Mouse (Mus musculus) kidney, postnatal 0 days (tissue): ENCODE measurements at regions not wholly inside any gene's neighbourhood (a gene's known extent, or its start where the extent isn't known, plus 50 kb on each side); places are given as distances from the start of the nearest gene placed in this dataset.

Source experiments
- ATAC-seq: fragments of 200-750 bp; cut with Nextera tagmentation; replicated peaks from 2 replicates; pipeline ENCODE4 v1.8.0; 2017; ENCODE audit warnings: low read depth, moderate number of reproducible peaks, moderate TSS enrichment, moderate library complexity; ENCODE audit not compliant: low FRiP score
- DNase-seq: peaks from one replicate; pipeline ENCODE4 v3.0.0-alpha.2; 2016; ENCODE audit warnings: low spot score
- H3K27ac ChIP-seq: fragments of 300-500 bp; sonication (generic); 2 replicates; pipeline ENCODE4 v1.5.1; 2014; ENCODE audit warnings: mild to moderate bottlenecking
- H3K27me3 ChIP-seq: fragments of 300-500 bp; sonication (generic); 2 replicates; pipeline ENCODE4 v1.6.1; 2014; ENCODE audit warnings: low read length, mixed read lengths; ENCODE audit not compliant: insufficient read depth
- H3K36me3 ChIP-seq: fragments of 300-500 bp; sonication (generic); 2 replicates; pipeline ENCODE4 v1.6.1; 2014; ENCODE audit warnings: low read length, mixed read lengths; ENCODE audit not compliant: insufficient read depth
- H3K4me1 ChIP-seq: fragments of 300-500 bp; sonication (generic); replicated peaks from 2 replicates; pipeline ENCODE4 v1.6.1; 2014; ENCODE audit warnings: antibody characterized with exemption, low read length, mixed read lengths; ENCODE audit not compliant: insufficient read depth
- H3K4me2 ChIP-seq: fragments of 300-500 bp; sonication (generic); 2 replicates; pipeline ENCODE4 v1.6.1; 2014; ENCODE audit warnings: mild to moderate bottlenecking, low read length, moderate library complexity, mixed read lengths
- H3K4me3 ChIP-seq: fragments of 300-500 bp; sonication (generic); replicated peaks from 2 replicates; pipeline ENCODE4 v1.5.1; 2014; ENCODE audit warnings: low read depth, low read length
- H3K9ac ChIP-seq: fragments of 300-500 bp; sonication (generic); 2 replicates; pipeline ENCODE4 v1.6.1; 2014; ENCODE audit warnings: low read depth, low read length
- H3K9me3 ChIP-seq: fragments of 300-500 bp; sonication (generic); replicated peaks from 2 replicates; pipeline ENCODE4 v1.6.1; 2016; ENCODE audit warnings: low read length, inconsistent platforms, mixed read lengths
- CTCF ChIP-seq: IDR thresholded peaks from 2 replicates; pipeline ENCODE4 v1.5.1; 2016; ENCODE audit warnings: antibody characterized with exemption, low read depth, mild to moderate bottlenecking, moderate library complexity
- WGBS: fragments of 180-500 bp; shearing (Covaris S2); extraction: QIAGEN DNeasy Blood & Tissue Kit; methylation state at CpG from one replicate; pipeline ENCODE4 v1.1.7; 2014; 5-methylcytosine and 5-hydroxymethylcytosine counted together

DNA sequence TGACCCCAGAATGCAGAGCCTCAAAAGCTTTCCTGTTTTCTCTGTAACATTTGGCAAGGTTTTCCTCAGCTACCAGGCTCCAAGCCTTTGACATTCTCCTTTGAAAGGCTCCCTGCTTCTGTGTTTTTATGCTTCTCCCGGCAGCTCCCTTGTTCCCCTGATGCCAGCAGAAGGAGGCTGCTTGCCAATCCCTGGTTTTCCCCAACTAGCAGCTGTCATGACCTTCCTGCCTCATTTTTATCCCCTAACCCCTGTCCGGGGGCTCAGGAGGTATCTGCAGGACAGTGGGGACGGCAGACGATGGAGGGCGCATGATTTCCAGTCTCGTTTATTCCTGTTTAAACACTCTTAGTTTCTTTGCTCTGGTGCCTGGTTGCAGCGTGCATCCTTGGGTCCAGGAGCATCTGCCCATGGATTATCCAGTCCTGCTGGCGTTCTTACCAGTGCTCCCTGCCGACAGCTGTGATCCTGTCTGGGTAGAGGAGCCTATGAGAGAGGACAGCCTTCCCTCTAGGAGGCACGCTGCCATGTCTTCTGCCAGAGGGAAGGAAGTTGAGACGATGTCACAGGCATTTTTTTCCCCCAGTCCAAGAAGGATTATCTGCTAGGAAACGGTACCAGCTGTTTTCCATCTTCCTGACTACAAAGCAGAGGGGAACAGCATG lies 285.8 kb upstream of the Ubash3b start:
- ATAC-seq, result no peak
- H3K27ac ChIP-seq, result peak overlapping the region; percentile 79
- H3K4me2 ChIP-seq, result peak overlapping the region; percentile 36
- no peak overlapping the region for H3K9ac ChIP-seq
- peak; percentile 85 for DNase-seq
- no peaks in the 10 kb centered on the region for H3K4me1 ChIP-seq
- H3K4me3 ChIP-seq, result no peak overlapping the region
- no peaks in the 10 kb centered on the region for H3K9me3 ChIP-seq
- 0 out of 2 replicates have a peak, but pooled peaks have one; percentile 4 for TF ChIP-seq CTCF
- WGBS, result 29% methylated on average over 12 of the region's 12 CpGs
- no peaks in the 10 kb centered on the region for H3K36me3 ChIP-seq
- no peaks in the 10 kb centered on the region for H3K27me3 ChIP-seq

DNA sequence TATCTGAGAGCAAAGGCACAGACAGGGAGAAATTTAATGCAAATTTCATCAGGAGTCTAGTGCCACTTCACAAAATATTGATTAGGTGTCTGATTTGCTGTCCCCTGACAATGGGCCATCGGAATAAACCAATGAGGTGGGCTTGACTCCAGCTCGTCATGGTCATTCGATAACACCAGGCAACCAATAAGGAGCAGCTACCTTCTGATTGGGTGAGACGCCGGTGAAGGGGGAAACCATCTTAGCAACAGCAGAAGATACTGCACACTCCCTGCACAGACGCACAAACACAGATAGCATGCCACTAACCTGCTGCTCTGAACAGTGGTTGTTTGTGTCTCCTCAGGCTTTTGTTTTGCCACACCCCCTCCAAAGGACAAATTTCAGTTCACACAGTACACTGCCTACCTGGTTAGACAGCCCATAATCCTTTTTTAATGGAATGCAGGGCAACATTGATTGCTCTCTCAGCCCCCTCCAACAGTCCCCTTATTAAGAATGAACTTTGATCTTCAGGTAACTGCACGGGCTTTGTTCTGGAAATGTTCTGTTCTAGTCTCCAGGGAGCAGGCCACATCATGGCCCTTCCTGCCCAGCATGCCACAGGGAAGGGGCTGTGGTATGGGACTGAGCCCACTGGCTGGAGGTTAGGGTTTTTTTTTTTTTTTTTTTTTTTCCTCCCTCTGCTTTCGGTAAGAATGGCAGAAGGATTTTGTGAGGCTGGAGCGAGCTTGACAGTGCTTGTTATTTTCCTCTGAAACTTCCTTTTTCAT lies 285.1 kb upstream of the Ubash3b start:
- Histone ChIP-seq H3K4me2 (0 out of 2 replicates have a peak overlapping the region, but pooled peaks have one; percentile 36), H3K9me3 (no peaks in the 10 kb centered on the region), H3K36me3 (no peaks in the 10 kb centered on the region), H3K27me3 (no peaks in the 10 kb centered on the region), H3K4me1 (no peaks in the 10 kb centered on the region), H3K4me3 (no peak overlapping the region), H3K9ac (no peak overlapping the region), H3K27ac (peak overlapping the region; percentile 79)
- DNase-seq (no peak), ATAC-seq (no peak)
- no peak for TF ChIP-seq CTCF
- 73% methylated on average over 9 of the region's 9 CpGs for WGBS

DNA sequence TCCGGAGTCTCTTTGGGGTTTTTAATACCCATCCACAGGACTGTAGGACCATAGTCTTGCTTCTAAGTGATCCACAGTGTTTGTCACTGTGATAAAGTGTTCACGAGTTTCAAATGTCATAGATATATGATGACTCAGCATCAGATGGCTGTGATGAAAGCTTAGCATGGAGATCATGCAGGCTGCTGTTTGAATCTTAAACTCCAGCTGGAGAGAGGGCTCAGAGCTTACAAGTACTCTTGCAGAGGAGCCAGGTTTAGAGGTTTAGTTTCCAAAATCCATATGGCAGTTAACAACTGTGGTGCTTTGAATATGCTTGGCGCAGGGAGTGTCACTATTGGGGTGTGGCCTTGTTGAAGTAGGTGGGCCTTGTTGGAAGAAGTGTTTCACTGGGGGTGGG lies 280.9 kb upstream of the Ubash3b start:
- no peaks in the 10 kb centered on the region for H3K4me1 ChIP-seq
- no peak overlapping the region for H3K4me2 ChIP-seq
- no peak overlapping the region for H3K27ac ChIP-seq
- WGBS, result 88% methylated on average over 3 of the region's 3 CpGs
- H3K4me3 ChIP-seq, result no peak overlapping the region
- peaks cover 3% of the 10 kb centered on the region; the same call in 1 of the 2 replicates for H3K9me3 ChIP-seq
- H3K36me3 ChIP-seq, result no peaks in the 10 kb centered on the region
- TF ChIP-seq CTCF, result no peak
- no peaks in the 10 kb centered on the region for H3K27me3 ChIP-seq
- H3K9ac ChIP-seq, result no peak overlapping the region
- ATAC-seq (no peak), DNase-seq (no peak)

DNA sequence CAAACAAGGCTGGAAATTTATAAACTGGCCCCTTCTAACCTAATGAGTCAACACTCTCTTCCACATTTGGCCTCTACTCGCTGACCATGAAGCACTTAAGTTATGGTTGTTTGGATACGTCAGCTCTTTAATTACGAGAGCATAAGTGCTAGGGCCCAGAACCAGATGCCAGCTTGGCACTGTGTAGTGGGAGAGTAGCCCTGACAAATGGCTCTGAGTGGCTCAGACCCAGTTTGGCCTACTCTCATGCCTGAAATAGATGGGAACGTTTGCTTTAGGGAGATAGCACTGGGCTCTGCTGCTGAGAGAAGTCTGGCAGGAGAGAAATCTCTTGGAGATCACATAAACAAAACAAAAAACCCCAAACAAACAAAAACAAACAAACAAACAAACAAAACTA lies 278.5 kb upstream of the Ubash3b start:
- 63% methylated on average over 4 of the region's 4 CpGs for WGBS
- no peak for ATAC-seq
- DNase-seq, result no peak
- TF ChIP-seq CTCF, result no peak
- no peaks in the 10 kb centered on the region for H3K27me3 ChIP-seq
- no peak overlapping the region for H3K4me3 ChIP-seq
- no peak overlapping the region for H3K27ac ChIP-seq
- no peak overlapping the region for H3K4me2 ChIP-seq
- peaks cover 3% of the 10 kb centered on the region; the same call in 1 of the 2 replicates for H3K9me3 ChIP-seq
- H3K4me1 ChIP-seq, result no peaks in the 10 kb centered on the region
- no peaks in the 10 kb centered on the region for H3K36me3 ChIP-seq
- no peak overlapping the region for H3K9ac ChIP-seq

DNA sequence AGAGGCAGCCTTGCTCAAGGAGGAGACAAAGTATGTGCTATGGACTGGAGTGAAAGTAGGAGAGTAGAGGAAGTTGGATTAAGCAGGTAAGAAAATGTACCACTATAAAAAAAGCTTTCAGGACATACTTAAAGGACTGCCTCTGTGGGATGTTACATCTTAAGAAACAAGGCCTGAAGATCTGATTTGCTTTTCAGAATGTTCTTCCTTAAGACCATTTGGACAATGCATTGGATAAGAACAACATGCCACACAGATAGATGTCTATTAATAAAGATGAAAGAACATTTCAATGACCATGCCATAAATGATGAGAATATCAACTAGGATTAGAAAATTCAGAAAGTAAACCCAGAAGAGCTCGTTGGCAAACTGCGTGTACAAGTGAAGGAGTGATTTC lies 276.6 kb upstream of the Ubash3b start:
- WGBS, result 98% methylated on average over 2 of the region's 2 CpGs
- Histone ChIP-seq H3K9ac (no peak overlapping the region), H3K4me1 (no peaks in the 10 kb centered on the region), H3K4me2 (no peak overlapping the region), H3K27me3 (no peaks in the 10 kb centered on the region), H3K36me3 (no peaks in the 10 kb centered on the region), H3K27ac (no peak overlapping the region), H3K4me3 (no peak overlapping the region), H3K9me3 (peaks cover 3% of the 10 kb centered on the region; the same call in 1 of the 2 replicates)
- DNase-seq, result no peak
- no peak for TF ChIP-seq CTCF
- ATAC-seq, result no peak

DNA sequence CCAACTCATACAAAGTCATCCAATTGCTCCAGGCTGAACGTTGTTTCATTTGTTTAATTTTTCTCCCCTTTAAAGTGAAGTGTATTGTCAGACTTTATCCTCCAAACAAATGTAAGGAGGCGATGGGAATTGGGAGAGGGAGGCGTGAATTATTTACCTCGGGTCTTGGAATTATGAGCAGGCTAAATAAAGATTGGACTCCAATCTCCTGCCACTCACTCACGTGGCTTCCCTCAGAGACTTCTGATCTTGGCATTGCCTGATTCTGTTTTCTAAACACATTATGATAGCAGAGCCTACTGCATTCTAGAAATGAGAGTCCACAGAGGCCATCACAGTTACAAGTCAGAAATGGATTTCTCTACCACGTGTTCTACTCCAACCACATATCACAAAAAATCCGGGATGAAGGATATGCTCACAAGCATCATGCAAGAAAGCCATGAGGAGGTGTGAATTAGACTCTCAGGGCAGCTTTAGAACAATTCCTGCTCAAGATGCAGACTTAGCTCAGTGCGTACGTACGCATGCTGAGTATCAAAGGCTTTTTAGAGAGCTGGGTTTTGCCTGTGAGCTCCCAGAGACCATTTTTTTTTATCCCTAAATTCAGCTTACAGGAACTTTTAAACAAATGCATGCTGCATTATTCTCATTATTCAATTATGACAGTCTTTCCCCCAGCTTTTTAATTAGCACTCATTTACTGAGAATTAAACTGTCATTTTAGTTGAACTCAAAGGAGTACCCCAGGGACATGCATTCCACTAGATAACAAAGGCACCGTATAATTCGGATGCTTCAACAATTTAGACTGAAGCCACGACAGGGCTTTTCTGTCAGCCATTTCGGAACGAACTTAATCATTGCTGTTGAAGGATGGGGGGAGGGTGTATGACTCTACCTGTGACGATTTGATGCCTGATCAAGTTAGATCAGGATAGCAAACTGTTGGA lies 269.2 kb upstream of the Ubash3b start:
- DNase-seq (no peak), ATAC-seq (no peak)
- H3K4me1 ChIP-seq, result no peaks in the 10 kb centered on the region
- H3K4me2 ChIP-seq, result no peak overlapping the region
- 82% methylated on average over 16 of the region's 16 CpGs for WGBS
- H3K27me3 ChIP-seq, result no peaks in the 10 kb centered on the region
- H3K4me3 ChIP-seq, result no peak overlapping the region
- no peak overlapping the region for H3K27ac ChIP-seq
- TF ChIP-seq CTCF, result no peak
- H3K9me3 ChIP-seq, result no peaks in the 10 kb centered on the region
- no peaks in the 10 kb centered on the region for H3K36me3 ChIP-seq
- no peak overlapping the region for H3K9ac ChIP-seq
